Mouse (Mus musculus) urinary bladder, postnatal 14 days (tissue): Measurements from ENCODE around the gene C7.
A peak's percentile ranks its signal among the peaks of the same experiment; 100 is the strongest.
"Not testable (repeated sequence)": the region's sequence is repeated elsewhere in the genome, so short reads cannot be mapped to it uniquely, and the experiment has no call there.

Experiments
- DNase-seq: peaks from one replicate; pipeline ENCODE4 v3.0.0; 2021; ENCODE audit warnings: low spot score

The C7 gene

GRCm38 (mm10) chr15:5063635-5064034 is at the start of gene C7:
Gene C7, minus strand, starts transcription at chr15:5063740.
- DNase-seq: peak; percentile 8

- DNase-seq: no peak
These were observed 49.1 kb upstream of the C7 start for GRCm38 (mm10) chr15:5112651-5113050.

GRCm38 (mm10) chr15:5108655-5109040 is 45.1 kb upstream of the C7 start:
- no peak for DNase-seq

GRCm38 (mm10) chr15:5107686-5108654 is 44.4 kb upstream of the C7 start, which contains the start of gene Card6:
Gene Card6, minus strand, starts transcription at chr15:5108539.
- no peak for DNase-seq

- no peak for DNase-seq
These were observed 42.8 kb upstream of the C7 start for GRCm38 (mm10) chr15:5106293-5106692.

- DNase-seq: no peak
These were observed 42.4 kb upstream of the C7 start for GRCm38 (mm10) chr15:5105891-5106290.

- no peak for DNase-seq
These were observed 38.8 kb upstream of the C7 start for GRCm38 (mm10) chr15:5102312-5102711.

GRCm38 (mm10) chr15:5097376-5097775 is 33.8 kb upstream of the C7 start:
- no peak for DNase-seq

- DNase-seq: no peak
These were observed 32.2 kb upstream of the C7 start for GRCm38 (mm10) chr15:5095534-5096301.

- DNase-seq: no peak
These were observed 26.6 kb upstream of the C7 start for GRCm38 (mm10) chr15:5090131-5090530.

- no peak for DNase-seq
These were observed 25.5 kb upstream of the C7 start for GRCm38 (mm10) chr15:5088850-5089608.

GRCm38 (mm10) chr15:5086162-5086561 is 22.6 kb upstream of the C7 start:
- no peak for DNase-seq

- no peak for DNase-seq
These were observed 17.7 kb upstream of the C7 start for GRCm38 (mm10) chr15:5081235-5081634.

- peak; percentile 47 for DNase-seq
These were observed 5.4 kb upstream of the C7 start for GRCm38 (mm10) chr15:5068801-5069518.

GRCm38 (mm10) chr15:5045560-5046284 is 17.8 kb downstream of the C7 start:
- no peak for DNase-seq

- DNase-seq: no peak
These were observed 34.3 kb downstream of the C7 start for GRCm38 (mm10) chr15:5029256-5029655.

GRCm38 (mm10) chr15:5023479-5024265 is 39.9 kb downstream of the C7 start:
- DNase-seq: not testable (repeated sequence)

GRCm38 (mm10) chr15:5009644-5010107 is 53.9 kb downstream of the C7 start:
- DNase-seq: peak; percentile 21

- no peak for DNase-seq
These were observed 59.9 kb downstream of the C7 start for GRCm38 (mm10) chr15:5003503-5004196.
